Mouse (Mus musculus): ENCODE data around the gene Ceacam20.
"Not testable (repeated sequence)": the region's sequence is repeated elsewhere in the genome, so short reads cannot be mapped to it uniquely, and the experiment has no call there.

The Ceacam20 gene

DNA sequence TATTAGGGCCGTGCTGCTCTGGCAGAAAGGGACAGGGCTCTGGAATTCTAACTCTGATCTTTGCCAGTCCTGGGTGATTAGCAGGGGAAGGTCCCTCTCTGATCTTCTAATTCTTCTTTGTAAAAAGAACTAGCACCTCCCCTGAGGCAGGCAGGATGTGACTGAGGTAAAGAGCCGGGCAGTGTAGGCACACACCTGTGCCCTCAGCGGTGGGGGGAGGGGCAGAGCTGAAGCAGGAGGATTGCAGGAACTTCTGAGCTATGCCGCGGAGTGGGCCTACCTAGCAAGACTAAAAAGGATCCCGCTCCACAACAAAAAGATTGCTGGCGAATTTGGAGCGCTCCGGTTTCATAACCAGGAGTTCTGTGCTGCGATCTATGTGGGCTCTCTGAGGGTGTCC lies 15.2 kb upstream of the Ceacam20 start:
- DNase-seq: no peak

DNA sequence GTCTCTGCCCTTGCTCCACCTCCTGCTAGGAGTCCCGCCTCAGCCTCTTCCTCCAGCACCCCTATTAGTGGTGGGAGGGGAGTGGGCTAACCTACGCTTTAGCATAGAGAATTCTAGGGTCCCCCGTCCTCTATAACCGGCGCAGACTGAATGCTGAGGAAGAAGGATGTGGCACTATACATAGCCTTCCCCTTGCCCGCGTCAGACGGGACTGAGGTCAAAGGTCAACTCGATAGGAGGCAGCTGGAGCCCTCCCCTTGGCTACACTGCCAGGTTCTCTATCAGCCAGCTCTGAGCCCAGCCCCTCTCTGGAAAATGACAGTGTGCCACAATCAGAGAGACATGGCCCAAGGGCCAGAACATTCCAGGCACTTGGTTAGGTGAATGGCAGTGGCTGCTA lies 14.6 kb upstream of the Ceacam20 start, which contains the start of gene Igsf23:
TSS of gene Igsf23 (minus strand) at position 168 of the 400 bp plus-strand sequence.
- DNase-seq: no peak

DNA sequence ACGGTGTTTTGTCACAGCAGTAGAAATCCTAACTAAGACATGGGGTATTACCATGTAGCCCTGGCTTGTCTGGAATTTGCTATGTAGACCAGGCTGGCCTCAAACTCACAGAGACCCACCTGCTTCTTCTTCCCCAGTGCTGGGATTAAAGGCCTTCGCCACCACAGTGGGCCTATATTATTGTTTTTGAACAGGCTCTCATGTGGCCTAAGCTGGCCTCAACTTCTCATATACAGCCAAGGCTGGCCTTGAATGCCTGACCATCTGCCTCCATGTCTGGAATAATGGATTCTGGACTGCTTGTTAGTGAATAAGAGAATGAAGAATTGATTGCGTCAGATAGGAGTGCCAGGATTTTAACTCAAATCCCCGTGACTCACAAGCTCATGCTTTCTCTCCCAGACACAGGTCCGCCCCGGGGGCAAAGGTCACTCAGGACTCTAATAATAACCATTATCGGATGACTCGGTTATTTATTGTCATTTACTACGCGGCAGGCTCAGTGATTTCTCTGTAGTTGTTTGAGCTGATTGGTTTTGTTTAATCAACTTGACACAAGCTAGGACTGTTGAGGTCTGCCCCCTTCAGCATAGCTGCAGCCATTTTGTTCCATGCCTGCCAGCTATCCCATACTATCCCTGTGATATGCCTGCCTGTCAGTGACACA lies 12.8 kb upstream of the Ceacam20 start:
- DNase-seq: no peak

DNA sequence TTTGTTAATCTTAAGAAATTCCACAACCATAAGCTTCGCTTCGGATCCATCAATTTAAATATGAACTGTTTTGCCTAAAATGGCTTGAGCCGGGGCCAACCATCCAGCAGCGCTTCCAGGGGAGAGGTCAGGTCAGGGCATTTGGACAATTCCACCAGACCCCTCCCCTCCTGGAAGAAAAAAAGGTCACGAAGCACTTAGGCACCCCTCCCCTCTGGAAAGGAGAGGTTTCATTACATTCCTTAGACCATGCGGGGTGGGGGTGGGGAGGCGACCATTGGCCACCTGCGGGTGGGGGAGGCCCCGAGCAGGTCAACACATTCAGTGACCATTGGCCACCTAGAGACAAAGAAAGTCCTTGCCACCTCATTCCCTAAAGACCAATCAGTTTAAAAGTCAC lies 12.2 kb upstream of the Ceacam20 start:
- DNase-seq: no peak

DNA sequence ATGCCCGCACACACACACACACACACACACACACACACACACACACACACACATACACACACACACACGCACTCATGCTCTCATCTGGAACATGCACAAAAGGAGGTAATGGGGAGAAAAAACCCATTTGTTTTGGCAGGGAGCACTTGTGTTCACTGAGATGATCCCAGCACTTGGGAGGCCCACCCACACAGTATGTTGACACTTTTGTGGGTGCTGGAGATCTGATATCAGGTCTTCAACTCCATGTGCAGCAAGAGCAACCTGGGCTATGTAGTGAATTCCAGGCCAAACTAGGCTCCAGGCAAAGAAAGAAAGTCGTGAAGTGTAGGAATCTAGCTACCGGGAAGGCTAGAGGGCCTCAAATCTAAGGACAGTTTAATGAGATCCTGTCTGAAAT lies 9.4 kb upstream of the Ceacam20 start:
- no peak for DNase-seq

DNA sequence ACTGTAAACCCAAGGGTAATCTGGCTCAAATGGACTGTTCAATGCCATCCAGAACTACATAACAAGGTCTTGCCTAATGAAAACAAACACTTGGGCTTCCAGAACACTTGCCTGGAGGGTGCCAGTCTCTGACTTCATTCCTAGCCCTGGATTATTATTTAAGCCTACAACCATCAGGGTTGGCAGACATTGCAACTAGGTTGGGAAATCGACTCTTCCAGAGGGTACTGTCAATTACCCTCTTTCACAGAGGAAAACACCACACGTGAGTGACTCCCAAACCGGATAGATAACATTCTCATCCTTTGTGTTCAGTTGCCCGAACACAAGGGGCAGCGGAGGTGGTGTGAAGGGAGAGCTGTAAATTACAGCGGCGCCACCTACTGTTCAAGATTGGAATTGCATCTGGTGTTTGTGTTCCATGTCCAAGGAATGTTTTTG lies 8.9 kb upstream of the Ceacam20 start:
- peak; percentile 80 to 89 for DNase-seq

DNA sequence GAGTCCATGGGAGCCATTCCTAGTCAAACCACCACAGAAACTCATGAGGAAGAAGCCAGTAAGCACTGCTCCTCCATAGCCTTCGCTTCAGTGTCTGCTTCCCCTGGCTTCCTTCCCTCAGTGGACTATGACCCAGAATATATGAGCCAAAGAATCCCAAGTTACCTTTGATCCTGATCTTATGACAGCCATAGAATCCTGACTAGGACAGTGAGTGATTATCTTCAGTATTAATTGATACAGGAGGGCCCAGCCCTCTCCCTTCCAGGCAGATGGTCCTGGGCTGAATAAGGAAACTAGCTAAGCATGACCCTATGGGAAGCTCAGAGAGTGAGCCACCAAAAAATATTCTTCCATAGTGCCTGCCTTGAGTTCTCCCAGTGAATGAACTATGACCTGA lies 2.8 kb upstream of the Ceacam20 start:
- no peak for DNase-seq

DNA sequence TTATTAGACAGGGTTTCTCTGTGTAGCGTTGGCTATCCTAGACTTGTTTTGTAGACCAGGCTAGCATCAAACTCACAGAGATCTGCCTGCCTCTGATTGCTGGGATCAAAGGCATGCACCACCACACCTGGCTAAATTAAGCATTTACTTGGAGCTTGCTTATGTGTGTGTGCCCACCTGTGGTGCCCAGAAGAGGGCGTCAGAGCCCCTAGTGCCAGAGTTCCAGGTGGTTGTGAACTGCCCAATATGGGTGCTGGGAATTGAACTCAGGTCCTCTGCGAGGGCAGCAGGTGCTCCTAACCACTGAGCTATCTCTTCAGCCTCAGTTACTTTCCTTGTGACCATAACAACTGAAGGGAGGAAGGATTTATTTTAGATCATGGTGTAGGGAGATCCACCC lies 3.9 kb downstream of the Ceacam20 start:
- no peak for DNase-seq

DNA sequence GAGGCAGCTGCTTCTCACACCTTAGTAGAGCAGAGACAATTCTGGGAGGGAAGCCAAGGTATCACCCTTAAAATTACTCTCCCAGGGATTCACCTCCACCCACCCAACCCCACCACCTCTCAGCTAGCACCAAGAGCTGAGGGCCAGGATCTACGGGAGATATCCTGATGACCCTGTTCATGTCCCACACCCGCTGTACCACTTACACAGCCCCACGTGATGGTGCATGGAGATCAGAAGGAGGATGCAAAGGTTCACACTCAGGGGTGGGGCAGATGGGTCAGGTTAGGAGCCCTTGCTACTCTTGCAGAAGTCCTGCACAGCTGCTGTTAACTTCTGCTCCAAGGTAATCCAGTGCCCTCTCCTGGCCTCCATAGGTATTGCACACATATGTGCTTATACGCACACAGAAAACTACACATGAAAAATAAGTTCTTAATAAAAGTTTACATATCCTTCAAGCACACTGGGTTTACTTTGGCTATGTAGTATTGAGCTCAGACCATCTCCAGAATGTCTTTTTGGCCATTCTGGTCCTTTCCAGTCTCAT lies 4.4 kb downstream of the Ceacam20 start:
- DNase-seq: no peak

DNA sequence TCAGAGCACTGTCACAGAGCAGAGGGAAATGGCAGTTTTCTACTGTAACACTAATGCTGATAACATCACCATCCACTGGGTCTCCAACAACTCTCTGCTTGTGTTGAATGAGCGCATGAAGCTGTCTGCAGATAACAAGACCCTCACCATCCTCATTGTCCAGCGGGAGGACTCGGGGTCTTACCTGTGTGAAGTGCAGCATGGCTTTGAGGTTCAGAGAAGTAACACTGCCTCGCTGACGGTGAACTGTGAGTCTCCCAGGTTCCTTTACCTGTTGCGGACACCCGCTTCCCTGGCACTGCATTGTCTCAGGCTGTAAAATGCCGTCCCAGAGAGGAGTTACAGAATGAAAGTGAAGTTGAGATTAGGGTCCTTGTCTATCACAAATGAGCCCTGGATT lies 5.0 kb downstream of the Ceacam20 start:
- no peak for DNase-seq

DNA sequence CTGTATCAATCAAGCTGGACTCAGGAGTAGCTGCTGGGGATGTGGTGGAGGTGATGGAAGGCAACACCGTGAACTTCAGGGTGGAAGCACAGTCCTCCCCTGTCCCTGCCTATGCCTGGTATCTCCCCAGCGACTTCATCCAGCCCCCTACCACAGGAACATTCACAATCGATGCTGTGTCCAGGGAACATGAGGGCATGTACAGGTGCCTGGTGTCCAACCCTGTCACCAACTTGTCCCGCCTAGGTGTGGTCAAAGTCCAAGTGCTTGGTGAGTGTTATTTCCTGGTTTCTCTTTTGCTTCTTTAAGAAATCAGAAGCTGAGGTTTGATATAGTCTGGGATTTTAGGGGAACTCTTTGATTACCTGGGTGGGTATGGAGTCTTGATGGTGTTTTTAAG lies 6.3 kb downstream of the Ceacam20 start:
- DNase-seq: no peak

DNA sequence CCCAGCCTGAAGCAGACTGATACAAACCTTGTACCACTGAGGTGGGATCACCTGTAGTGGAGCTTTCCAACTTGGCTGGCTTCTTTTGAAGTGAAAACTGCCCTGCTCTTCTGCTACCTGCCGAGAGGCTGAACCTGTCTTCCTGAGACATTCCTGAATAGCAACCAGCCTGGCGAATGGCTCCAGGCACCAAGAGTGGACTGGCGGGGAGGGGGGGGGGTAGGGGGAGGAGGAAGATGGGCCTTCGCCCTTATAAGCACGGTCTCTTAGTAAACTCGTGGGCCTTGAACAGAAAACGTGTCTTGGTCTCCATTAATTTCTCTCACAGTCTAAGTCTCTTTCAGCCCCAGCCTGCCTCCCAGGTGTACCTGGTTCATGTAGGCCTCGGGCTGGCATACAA lies 26.0 kb downstream of the Ceacam20 start, which contains the start of gene Nlrp9b:
TSS of gene Nlrp9b (plus strand) at position 301 of the 400 bp plus-strand sequence.
- not testable (repeated sequence) for DNase-seq

DNA sequence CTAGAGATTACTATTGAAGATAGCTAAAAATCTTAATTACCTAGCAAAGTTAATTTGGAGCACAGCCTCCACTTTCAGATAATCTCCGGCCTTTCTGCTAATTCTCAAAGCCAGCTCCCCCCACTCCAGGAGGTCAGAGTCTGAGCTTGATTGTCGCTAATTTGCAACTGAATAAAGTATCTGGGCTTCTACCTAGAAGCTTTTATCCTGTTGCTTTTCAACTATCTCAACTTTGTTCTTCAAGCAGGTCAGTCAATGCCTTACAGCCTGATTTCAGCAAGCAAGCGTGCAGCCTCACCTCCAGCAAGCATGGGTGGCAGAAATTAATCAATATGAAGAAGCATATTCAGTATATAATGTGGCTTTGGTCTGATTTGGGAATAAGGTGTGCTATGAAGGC lies 31.5 kb downstream of the Ceacam20 start:
- not testable (repeated sequence) for DNase-seq

DNA sequence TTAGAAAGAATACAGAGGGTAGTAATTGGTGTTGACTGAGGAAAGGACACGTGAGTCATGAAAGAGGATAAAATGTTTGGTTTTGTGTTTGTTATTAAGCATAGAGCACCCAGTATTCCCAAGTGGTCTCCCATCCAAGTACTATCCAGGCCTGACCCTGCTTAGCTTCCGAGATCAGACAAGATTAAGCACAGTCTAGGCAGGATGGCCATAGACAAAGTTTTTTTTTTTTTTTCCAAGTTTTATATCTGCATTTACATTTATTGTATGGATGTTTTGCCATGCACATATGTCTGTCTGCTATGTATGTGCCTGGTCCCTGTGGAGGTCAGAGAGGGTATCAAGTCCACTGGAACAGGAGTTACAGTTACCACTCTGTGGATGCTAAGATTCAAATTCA lies 44.8 kb downstream of the Ceacam20 start:
- DNase-seq: no peak
